Mouse (Mus musculus) layer of hippocampus, adult 8-10 months (tissue): ENCODE measurements around the gene Sppl3. TPM values are rescaled to one million over a fixed set of nuclear protein-coding genes. Genes with fewer than 3 reads are reported as not detected.

Source experiments
- DNase-seq, 2 experiments: peaks; one replicate each; pipeline ENCODE4 v3.0.0; 2022; ENCODE audit warnings: low spot score in 2 of 2
- total RNA-seq, 4 experiments: library from RNA; stranded (reverse); gene quantifications; 2 replicates each; pipeline ENCODE4 v1.2.4; 2022

The Sppl3 gene
- total RNA-seq, 4 experiments from 2014 or later, result 71.6 to 80.6 (median 77.4) TPM

GRCm38 (mm10) chr5:115124690-115125089 lies 113.8 kb downstream of the Sppl3 start:
- DNase-seq, result no peak

- DNase-seq, result peak; percentile 77 to 89
Observed at GRCm38 (mm10) chr5:115125211-115125871, 114.4 kb downstream of the Sppl3 start.

GRCm38 (mm10) chr5:115126578-115127312 lies 115.8 kb downstream of the Sppl3 start:
- DNase-seq, result no peak

- DNase-seq, result no peak
Observed at GRCm38 (mm10) chr5:115127421-115128179, 116.7 kb downstream of the Sppl3 start.

GRCm38 (mm10) chr5:115129328-115129727 lies 118.4 kb downstream of the Sppl3 start:
- DNase-seq, result no peak

GRCm38 (mm10) chr5:115132465-115132864 lies 121.5 kb downstream of the Sppl3 start:
- DNase-seq, result no peak

- no peak for DNase-seq
Observed at GRCm38 (mm10) chr5:115133358-115134066, 122.6 kb downstream of the Sppl3 start.

GRCm38 (mm10) chr5:115134234-115135165 lies 123.6 kb downstream of the Sppl3 start, which contains the start of gene Unc119b:
Unc119b (minus strand) TSS chr5:115134975.
- DNase-seq, result peak; percentile 76 to 78

GRCm38 (mm10) chr5:115139124-115139523 lies 128.2 kb downstream of the Sppl3 start:
- no peak for DNase-seq

- no peak for DNase-seq
Observed at GRCm38 (mm10) chr5:115140726-115141125, 129.8 kb downstream of the Sppl3 start.

GRCm38 (mm10) chr5:115142166-115142697 lies 131.3 kb downstream of the Sppl3 start:
- no peak for DNase-seq

- no peak for DNase-seq
Observed at GRCm38 (mm10) chr5:115143552-115143951, 132.6 kb downstream of the Sppl3 start.

GRCm38 (mm10) chr5:115144471-115144870 lies 133.5 kb downstream of the Sppl3 start:
- no peak for DNase-seq

GRCm38 (mm10) chr5:115145253-115145968 lies 134.5 kb downstream of the Sppl3 start:
- DNase-seq, result no peak

GRCm38 (mm10) chr5:115145976-115146746 lies 135.2 kb downstream of the Sppl3 start:
- no peak for DNase-seq

GRCm38 (mm10) chr5:115146747-115147130 lies 135.8 kb downstream of the Sppl3 start:
- DNase-seq, result no peak

GRCm38 (mm10) chr5:115147388-115147787 lies 136.5 kb downstream of the Sppl3 start:
- no peak for DNase-seq

GRCm38 (mm10) chr5:115148378-115148777 lies 137.4 kb downstream of the Sppl3 start:
- no peak for DNase-seq
